Mouse (Mus musculus): Measurements from ENCODE around the gene B3galnt2. TPM values are rescaled to one million over a fixed set of nuclear protein-coding genes. Genes with fewer than 3 reads are reported as not detected.

B3galnt2 gene
- total RNA-seq, 1 experiment from 2014 or later, result 26.0 TPM

Other genes starting within 250 kb of the B3galnt2 start
- gene Gng4, start 170.4 kb upstream of the B3galnt2 start, total RNA-seq (2021), result 8.7 and 12.1 TPM in 2 replicates
- 50.3 and 63.1 TPM in 2 replicates for gene Tbce, start 85.2 kb downstream of the B3galnt2 start, total RNA-seq (2021)
- gene Arid4b, start 108.8 kb downstream of the B3galnt2 start, total RNA-seq (2021), result 39.6 and 49.6 TPM in 2 replicates
- 38.0 and 40.1 TPM in 2 replicates for gene Ggps1, start 109.0 kb downstream of the B3galnt2 start, total RNA-seq (2021)

Measured in adrenal gland, postnatal 25 days (tissue).